Mouse (Mus musculus) Patski (cell line): ENCODE results near the gene Itih3. TPM values are rescaled to one million over a fixed set of nuclear protein-coding genes. Genes with fewer than 3 reads are reported as not detected.

Experiments used
- ATAC-seq: fragments of 100-300 bp; one replicate; pipeline ENCODE4 v1.8.0; 2021
- CTCF ChIA-PET: fragments of 350-600 bp; sonication (Branson Sonifier 250); formaldehyde crosslinking; loops from one replicate; lab custom pipeline; 2022; ENCODE audit warnings: inconsistent platforms; lab: Charles Lee
- POLR2A ChIA-PET: fragments of 350-600 bp; sonication (Branson Sonifier 250); formaldehyde crosslinking; loops from one replicate; lab custom pipeline; 2022; ENCODE audit warnings: antibody characterized with exemption, inconsistent platforms; lab: Charles Lee
- DNase-seq: peaks from one replicate; pipeline ENCODE4 v3.0.0-alpha.2; 2011; ENCODE audit warnings: low read depth, low spot score
- H3K27me3 ChIP-seq: fragments of 371-371 bp; one replicate; pipeline ENCODE4 v1.5.1; 2021
- CTCF ChIP-seq: fragments of 100-300 bp; IDR thresholded peaks from one replicate; pipeline ENCODE4 v1.5.1; 2021
- in situ Hi-C: fragments of 300-500 bp; cut with MboI; formaldehyde crosslinking; loops from 3 replicates; pipeline ENCODE4 v1.11.1; 2018; ENCODE audit warnings: low pct_unique_long_range_greater_than_20kb, mixed read lengths
- polyA plus RNA-seq: library from polyadenylated mRNA; unstranded; gene quantifications from one replicate; pipeline ENCODE4 v1.2.3, GENCODE M21; 2021

Itih3 gene
- polyA plus RNA-seq, 1 experiment from 2014 or later: 0.42 TPM

DNA sequence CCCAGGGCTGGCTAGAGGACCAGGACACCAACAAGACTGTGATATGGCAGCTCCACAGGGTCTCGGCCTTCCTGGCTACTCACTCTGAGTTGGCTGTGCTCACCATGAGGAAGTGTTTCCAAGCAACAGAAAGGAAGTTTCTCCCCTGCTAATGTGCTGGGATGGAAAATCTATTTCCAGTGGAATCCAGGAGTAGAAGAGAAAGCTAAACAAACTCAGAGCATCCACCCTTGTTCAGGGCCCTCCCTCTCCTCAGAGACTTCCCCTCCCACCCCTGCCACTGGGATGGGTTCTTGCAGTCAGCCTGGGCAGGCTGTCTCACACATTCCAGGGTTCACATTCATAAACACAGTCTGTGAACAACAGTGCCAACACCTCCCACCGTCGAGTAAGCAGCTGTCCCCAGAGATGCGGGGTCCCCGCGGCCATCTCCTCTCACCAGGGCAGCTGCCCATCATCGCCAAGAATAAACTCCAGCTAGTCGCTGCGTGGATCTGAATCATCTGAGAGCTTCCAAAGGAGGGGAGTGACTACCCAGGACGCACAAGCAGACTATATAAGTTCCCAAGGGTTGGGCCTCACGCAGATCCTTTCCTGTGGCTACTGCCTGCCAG is 44.5 kb downstream of the Itih3 start, which contains the start of gene Mustn1:
Gene Mustn1, plus strand, starts transcription at position 243 of the 614 bp plus-strand sequence.
- ChIA-PET CTCF (interaction anchor here (1.4 to 5.1 kb wide), 2 partner anchors 12 to 65 kb away, joined by 5 to 28 read pairs; no protein-coding TSS in a partner anchor), POLR2A (no interaction called here)
- ATAC-seq: no peak
- in situ Hi-C loops: no loop called here
- DNase-seq: no peak
- TF ChIP-seq CTCF: no peak
- no peaks in the 10 kb centered on the region for H3K27me3 ChIP-seq

DNA sequence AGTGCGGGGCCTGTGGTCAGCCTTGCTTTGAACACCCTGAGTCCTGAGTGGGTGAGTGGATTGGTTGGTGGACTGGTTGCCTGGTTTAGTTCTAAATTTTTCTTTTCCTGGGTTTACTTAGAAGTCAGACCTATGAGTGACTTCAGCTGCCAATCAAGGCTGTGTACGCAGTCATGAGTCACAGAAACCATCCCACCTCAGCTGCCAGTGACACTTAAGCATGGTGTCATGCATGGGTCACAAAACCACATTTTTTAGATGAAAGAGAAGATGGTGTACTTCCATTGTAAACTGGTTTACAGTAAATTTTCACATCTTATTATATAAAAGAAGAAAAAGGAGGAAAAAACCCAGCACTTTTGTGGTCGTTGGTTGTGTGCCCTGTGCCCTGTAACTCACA is 45.7 kb downstream of the Itih3 start:
- in situ Hi-C loops: no loop called here
- no peaks in the 10 kb centered on the region for H3K27me3 ChIP-seq
- DNase-seq (no peak), ATAC-seq (no peak)
- ChIA-PET CTCF (interaction anchor here (3.5 to 5.1 kb wide), 2 partner anchors 11 to 65 kb away, joined by 18 to 28 read pairs; partner anchors contain the start of gene Itih1), POLR2A (no interaction called here)
- no peak for TF ChIP-seq CTCF

DNA sequence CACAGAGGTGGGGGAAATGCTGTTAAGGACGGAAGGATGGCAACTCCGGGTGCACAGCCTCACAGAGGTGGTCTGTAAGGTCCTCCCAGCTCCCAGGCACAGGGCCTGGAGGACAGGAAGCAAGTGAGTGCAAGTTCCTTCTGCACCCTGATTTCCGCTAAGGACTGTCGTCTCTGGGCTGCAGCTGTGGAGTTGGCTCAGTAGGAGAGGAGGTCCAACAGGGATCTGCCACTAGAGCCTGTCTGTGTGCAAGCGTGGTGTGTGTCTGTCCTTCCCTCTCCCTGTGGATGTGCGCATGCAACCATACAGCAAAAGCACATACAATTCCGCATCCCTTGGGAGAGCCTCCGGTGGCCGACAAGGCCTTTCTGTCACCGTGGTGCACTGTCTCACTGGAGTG is 47.1 kb downstream of the Itih3 start:
- no peaks in the 10 kb centered on the region for H3K27me3 ChIP-seq
- TF ChIP-seq CTCF: no peak
- DNase-seq (no peak), ATAC-seq (no peak)
- CTCF ChIA-PET: interaction anchor here (0.9 to 3.5 kb wide), 5 partner anchors 10 to 75 kb away, joined by 3 to 24 read pairs (median 4); partner anchors contain the start of genes Itih1 and Nek4
- in situ Hi-C loops: no loop called here
- POLR2A ChIA-PET: interaction anchor here (0.8 to 1.1 kb wide), 2 partner anchors 68 to 255 kb away, joined by 3 to 4 read pairs; no protein-coding TSS in a partner anchor

DNA sequence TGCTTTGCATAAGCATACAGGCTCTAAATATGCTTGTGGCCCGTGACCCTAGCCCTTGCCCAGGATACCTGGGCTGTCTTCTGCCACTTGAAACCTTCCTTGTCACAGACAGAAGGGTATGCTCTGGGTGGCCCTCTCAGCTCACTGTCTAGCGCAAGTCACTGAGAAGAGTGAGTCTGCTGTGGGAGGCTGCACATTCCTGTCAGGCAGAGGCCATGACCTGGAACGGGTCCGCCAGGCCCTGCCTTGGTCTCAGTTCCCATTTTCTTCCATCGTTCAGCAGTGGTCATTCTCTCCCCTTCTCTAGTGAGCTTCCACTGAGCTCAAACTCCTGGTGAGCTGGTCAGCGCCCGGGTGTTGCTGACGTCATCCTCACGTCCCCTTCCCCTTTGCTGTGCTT is 47.6 kb downstream of the Itih3 start:
- DNase-seq (no peak), ATAC-seq (peak; percentile 72)
- ChIA-PET POLR2A (interaction anchor here (1.1 kb wide), 1 partner anchor 69 kb away, joined by 3 read pairs; no protein-coding TSS in a partner anchor), CTCF (interaction anchor here (0.9 to 3.5 kb wide), 5 partner anchors 9 to 75 kb away, joined by 3 to 24 read pairs (median 4); partner anchors contain the start of genes Itih1 and Nek4)
- no peak for TF ChIP-seq CTCF
- H3K27me3 ChIP-seq: no peaks in the 10 kb centered on the region
- in situ Hi-C loops: no loop called here

DNA sequence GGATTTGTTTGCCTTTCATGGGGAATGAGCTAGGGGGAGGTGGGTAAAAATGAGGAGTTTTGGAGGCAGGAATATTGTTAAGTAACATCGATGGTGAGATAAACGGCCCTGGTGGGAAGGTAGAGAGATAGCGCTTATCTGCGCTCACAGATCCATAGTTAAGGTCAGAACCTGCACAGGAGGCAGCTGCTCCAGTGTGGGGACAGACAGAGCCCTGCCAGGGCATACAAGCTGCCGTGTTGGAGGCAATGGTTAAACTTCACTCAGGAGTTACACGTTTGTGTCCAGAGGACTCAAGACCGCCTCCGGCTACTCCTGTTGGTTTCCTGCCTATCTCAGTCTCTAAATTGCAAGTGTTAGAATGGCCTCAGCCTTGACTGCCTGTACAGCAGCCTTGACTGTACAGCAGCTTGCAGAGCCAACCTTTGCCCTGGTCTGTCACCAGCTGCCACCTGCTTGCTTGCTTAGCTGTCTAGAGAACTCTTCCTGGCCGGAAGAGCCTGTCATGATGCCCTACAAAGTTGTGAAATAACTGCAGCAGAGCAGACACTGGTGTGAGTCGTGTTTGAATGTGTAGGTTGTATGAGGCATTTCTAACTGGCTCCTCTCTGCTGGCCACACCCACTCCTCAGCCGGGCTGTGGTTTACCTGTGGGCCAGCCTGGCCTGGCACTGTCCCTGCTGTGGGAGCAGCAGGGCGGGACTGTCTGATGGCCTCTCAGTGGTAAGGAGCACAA is 48.3 kb downstream of the Itih3 start:
- ChIA-PET CTCF (interaction anchor here (1.1 to 3.5 kb wide), 7 partner anchors 9 to 76 kb away, joined by 3 to 24 read pairs (median 4); partner anchors contain the start of genes Itih1 and Nek4), POLR2A (interaction anchor here (1.0 kb wide), 1 partner anchor 69 kb away, joined by 4 read pairs; no protein-coding TSS in a partner anchor)
- no peak for DNase-seq
- H3K27me3 ChIP-seq: no peaks in the 10 kb centered on the region
- TF ChIP-seq CTCF: no peak
- peak; percentile 6 for ATAC-seq
- in situ Hi-C loops: no loop called here

DNA sequence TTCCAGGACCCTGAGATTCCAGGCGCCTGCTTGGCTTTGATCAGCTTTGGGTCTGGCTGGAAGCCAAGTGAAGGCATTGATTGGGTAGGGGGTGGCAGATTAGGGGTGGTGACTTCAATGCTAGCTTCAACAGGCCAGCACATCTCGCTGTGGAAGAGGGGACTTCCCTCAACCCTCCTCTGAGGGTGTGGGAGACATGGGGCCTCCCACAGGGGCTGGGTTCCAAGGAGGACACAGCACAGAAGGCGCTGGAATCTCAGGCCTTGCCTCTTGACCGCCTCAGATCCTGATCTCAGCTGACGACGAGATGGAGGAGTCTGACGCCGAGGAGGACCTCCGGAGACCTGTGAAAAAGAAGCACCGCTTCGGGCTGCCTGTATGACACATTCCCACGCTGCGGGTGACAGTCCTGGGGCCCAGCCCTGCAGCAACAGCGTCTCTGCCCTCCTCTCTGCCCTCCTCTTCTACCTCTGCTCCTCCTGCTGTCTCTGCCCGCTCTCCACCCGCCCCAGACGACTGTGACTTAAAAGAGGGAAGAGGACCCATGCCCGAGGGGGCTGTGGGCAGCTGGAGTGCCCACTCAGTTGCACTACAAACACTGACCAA is 49.4 kb downstream of the Itih3 start:
- no peaks in the 10 kb centered on the region for H3K27me3 ChIP-seq
- ATAC-seq (no peak), DNase-seq (no peak)
- POLR2A ChIA-PET: interaction anchor here (1.0 kb wide), 1 partner anchor 70 kb away, joined by 4 read pairs; no protein-coding TSS in a partner anchor
- CTCF ChIA-PET: interaction anchor here (1.1 to 3.5 kb wide), 5 partner anchors 8 to 77 kb away, joined by 3 to 24 read pairs (median 4); partner anchors contain the start of genes Itih1 and Nek4
- in situ Hi-C loops: no loop called here
- TF ChIP-seq CTCF: no peak

DNA sequence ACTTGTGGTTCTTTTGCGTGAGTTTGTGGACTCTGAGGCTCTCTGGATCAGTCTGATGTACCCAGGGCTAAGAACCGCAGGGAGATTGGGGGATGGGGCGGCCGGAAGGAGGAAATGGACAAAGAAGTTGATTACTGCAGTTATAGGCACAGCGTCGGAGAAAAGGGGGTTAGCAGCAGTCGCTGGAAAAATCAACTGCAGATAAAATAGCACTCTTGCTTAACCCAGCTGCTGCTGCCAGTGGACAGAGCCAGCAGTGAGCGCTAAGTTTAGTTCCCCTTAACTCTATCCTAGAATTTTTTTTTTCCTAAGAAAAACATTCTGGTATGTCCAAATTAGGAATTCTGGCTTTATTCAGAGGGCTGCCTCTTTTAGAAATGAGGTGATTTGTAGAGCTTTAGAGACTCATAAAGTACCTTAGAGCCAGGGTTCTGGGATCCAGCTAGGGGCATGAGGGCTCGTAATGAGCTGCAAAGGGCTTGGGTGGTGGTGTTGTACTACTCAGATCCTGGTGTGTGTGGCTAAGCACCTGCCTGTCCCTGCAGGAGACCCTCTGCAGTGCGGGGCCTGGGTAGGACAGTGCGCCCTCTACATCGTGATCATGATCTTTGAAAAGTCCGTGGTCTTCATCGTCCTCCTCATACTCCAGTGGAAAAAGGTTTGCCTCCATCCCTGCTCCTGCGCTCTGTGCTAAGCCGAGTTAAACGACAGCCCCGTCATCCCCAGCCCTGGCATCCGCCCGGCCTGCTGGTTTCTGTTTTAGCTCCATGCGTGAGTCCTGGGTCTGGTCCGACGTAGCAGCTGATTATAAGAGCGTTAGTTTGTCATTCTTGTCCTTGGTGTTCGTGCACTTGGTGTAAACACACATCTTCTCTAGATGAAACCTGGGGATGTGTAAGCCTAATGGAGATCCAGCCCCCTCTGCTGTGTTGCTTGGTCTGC is 53.1 kb downstream of the Itih3 start:
- H3K27me3 ChIP-seq: no peaks in the 10 kb centered on the region
- in situ Hi-C loops: no loop called here
- CTCF ChIA-PET: no interaction called here
- DNase-seq (no peak), ATAC-seq (no peak)
- no peak for TF ChIP-seq CTCF
- POLR2A ChIA-PET: no interaction called here

DNA sequence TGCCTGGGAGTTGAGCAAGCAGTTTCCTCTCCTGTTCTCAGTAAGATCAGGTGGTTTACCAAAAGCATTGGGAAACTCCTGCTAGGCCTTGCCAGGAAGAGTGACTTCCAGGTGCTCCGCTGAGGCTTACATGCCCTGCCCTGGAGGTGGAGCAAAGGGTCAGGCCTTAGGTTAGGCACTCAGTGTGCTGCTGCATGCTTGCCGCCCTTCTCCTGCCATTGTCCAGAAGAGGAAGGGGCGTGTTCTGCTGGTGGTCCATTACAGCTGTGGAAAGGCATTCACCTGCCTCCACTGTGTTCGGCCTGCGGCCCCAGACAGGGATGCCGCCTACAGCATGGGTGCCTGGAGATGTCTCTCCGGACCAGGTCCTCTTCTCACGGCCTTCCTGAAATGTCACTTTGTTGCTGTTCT is 54.2 kb downstream of the Itih3 start:
- ChIA-PET POLR2A (no interaction called here), CTCF (no interaction called here)
- H3K27me3 ChIP-seq: no peaks in the 10 kb centered on the region
- in situ Hi-C loops: loop anchor here (5.0 kb wide), 1 partner anchor 73 kb away; the partner anchor contains the start of gene Itih1
- ATAC-seq: no peak
- no peak for DNase-seq
- no peak for TF ChIP-seq CTCF

DNA sequence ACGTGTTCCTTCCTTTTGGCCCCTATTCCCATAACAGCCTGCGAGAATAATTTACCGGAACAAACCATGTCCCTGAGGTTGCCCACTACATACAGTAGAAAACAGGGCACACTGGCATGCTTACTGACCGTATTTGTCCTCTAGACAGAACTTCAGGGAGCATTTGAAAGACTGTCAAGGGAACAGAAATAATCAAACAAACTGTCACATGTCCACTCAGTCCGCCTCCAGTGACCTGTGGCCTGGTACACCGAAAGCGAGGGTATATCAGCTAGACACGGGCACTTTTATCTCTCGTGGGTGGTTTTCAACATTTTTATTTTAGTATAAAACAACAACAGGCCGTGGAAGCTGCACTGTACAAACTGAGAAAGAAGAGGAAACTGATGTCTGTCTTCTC is 54.7 kb downstream of the Itih3 start:
- POLR2A ChIA-PET: no interaction called here
- TF ChIP-seq CTCF: no peak
- DNase-seq (no peak), ATAC-seq (no peak)
- CTCF ChIA-PET: no interaction called here
- no peaks in the 10 kb centered on the region for H3K27me3 ChIP-seq
- in situ Hi-C loops: loop anchor here (5.0 kb wide), 1 partner anchor 73 kb away; the partner anchor contains the start of gene Itih1
